Mouse (Mus musculus) olfactory bulb, adult 2 months (tissue): ENCODE data around the gene Ankrd33.

Experiments used
- CTCF ChIP-seq: fragments of 200-500 bp; IDR thresholded peaks from 2 replicates; pipeline ENCODE4 v1.5.1; 2012; ENCODE audit warnings: low read depth, mild to moderate bottlenecking, low read length, moderate library complexity; ENCODE audit not compliant: insufficient read depth
- POLR2A ChIP-seq: fragments of 200-500 bp; IDR thresholded peaks from 2 replicates; pipeline ENCODE4 v1.6.1; 2012; ENCODE audit warnings: mild to moderate bottlenecking, low read depth, low read length, moderate library complexity; ENCODE audit not compliant: insufficient read depth

DNA sequence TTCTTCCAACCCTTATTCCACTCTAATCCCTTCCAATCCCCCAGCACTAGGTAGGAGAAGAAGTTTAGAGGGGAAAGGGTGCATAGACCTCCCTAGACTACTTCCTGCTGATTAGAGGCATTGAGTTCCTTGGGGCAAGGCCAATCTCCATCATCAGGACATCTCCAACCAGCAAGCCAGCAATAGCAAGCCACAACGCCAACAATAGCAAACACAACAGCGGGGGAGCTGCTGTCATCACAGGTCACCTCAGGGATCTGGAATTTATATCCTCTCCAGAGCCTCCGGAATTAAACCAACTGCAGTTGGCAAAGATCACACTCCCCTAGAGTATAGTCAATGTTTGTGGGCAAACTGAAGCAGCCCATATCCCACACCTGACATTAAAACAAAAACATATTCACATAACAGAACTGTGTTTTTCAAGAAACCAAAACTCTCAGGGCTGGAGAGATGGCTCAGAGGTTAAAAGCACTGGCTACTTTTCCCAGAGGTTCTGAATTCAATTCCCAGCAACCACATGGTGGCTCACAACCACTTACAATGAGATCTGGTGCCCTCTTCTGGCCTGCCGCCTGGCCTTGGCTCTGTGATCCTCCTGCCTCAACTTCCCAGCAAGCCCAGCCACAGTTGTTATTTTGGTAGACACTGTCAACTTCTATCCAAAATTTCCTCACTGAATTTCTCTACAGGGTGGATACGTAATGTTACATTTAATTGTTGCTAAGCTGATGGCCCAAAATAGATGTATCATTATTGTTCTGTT, 7.5 kb upstream of the Ankrd33 start:
- TF ChIP-seq CTCF = no peak
- TF ChIP-seq POLR2A = no peak
